Mouse (Mus musculus) Muller cell, postnatal 12 days (primary cell): ENCODE results near the gene Vps13d.

ENCODE experiments used
- DNase-seq: peaks from one replicate; pipeline ENCODE4 v3.0.0-alpha.2; 2015; ENCODE audit errors: inconsistent ontology term

Gene Vps13d

GRCm38 (mm10) chr4:144942433-144942832 lies 252.4 kb downstream of the Vps13d start:
- DNase-seq: no peak

- no peak for DNase-seq
Observed at GRCm38 (mm10) chr4:144940796-144941462, 253.9 kb downstream of the Vps13d start.

- peak; percentile 79 for DNase-seq
Observed at GRCm38 (mm10) chr4:144939847-144940411, 254.9 kb downstream of the Vps13d start.

GRCm38 (mm10) chr4:144936563-144937154 lies 258.1 kb downstream of the Vps13d start:
- DNase-seq: no peak

GRCm38 (mm10) chr4:144934501-144934900 lies 260.3 kb downstream of the Vps13d start:
- DNase-seq: peak; percentile 93

GRCm38 (mm10) chr4:144931167-144931566 lies 263.6 kb downstream of the Vps13d start:
- no peak for DNase-seq

- DNase-seq: peak; percentile 93
Observed at GRCm38 (mm10) chr4:144930366-144930765, 264.4 kb downstream of the Vps13d start.

- DNase-seq: peak; percentile 98
Observed at GRCm38 (mm10) chr4:144929811-144930221, 265.0 kb downstream of the Vps13d start.

- DNase-seq: no peak
Observed at GRCm38 (mm10) chr4:144928693-144929436, 265.9 kb downstream of the Vps13d start.
